Mouse (Mus musculus) splenic B cell, adult 2 months (primary cell): ENCODE measurements around the gene Ppie.
"Not testable (repeated sequence)": the region's sequence is repeated elsewhere in the genome, so short reads cannot be mapped to it uniquely, and the experiment has no call there.

Experiments used
- DNase-seq: peaks from one replicate; pipeline ENCODE4 v3.0.0-alpha.2; 2011; ENCODE audit warnings: low read depth, low spot score
- H3K27me3 ChIP-seq: 2 replicates; pipeline ENCODE4 v1.6.1; 2012; ENCODE audit warnings: mild to moderate bottlenecking, low read length, moderate library complexity, mixed read lengths; ENCODE audit not compliant: control insufficient read depth, poor library complexity, insufficient read depth, severe bottlenecking
- H3K36me3 ChIP-seq: 2 replicates; pipeline ENCODE4 v1.6.1; 2012; ENCODE audit warnings: mild to moderate bottlenecking, low read length, moderate library complexity, mixed read lengths; ENCODE audit not compliant: control insufficient read depth, poor library complexity, insufficient read depth, severe bottlenecking

Gene Ppie

DNA sequence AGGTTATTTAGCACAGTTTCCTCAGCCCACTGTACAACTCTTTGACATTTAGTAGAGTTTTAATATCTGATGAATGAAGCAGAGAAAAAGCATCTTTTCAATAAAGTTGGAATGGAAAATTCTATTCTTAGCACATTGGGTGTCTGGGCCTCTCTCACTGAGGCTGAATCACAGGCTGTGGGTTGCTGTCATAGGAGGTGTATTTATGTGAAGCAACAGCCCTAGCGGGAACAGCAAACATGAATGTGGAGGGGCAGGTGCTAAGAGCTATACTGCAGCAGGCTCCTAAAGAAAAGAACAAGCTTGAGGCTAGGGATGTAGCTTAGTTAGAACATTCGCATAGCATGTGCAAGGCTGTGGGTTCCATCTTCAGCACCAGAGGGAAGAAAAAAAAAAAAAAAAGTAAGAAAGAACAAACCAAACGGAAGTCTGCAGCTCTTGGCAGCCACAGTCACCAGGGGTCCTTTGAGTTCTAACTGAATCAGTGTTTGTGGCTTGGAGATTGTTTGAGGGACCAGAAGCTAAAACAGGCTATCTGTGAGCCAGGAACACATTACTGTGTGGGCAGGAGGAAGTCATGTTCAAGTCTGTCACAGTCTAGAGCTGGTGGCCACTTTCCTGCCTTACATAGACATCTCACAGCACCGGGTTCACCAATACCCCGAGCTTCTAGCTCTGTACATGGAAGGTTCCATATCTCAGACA is 7.8 kb upstream of the Ppie start:
- Histone ChIP-seq H3K36me3 (no peaks in the 10 kb centered on the region), H3K27me3 (no peaks in the 10 kb centered on the region; the same call in 1 of the 2 replicates)
- no peak for DNase-seq

DNA sequence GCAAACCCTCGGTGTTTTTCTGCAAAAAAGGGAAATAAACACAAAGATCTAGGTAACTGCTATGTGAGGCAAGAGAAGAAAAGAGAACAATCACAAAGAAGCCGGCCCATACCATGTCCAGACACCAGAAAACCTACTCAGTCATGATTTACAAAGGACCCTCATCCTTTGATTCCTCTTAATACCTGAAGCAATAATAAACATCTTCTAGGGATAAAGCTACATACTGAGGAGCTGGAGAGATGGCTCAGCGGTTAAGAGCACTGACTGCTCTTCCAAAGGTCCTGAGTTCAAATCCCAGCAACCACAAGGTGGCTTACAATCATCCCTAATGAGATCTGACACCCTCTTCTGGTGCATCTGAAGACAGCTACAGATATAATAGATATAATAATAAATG is 2.2 kb downstream of the Ppie start:
- no peak for DNase-seq
- no peaks in the 10 kb centered on the region for H3K27me3 ChIP-seq
- peaks cover 3% of the 10 kb centered on the region for H3K36me3 ChIP-seq

DNA sequence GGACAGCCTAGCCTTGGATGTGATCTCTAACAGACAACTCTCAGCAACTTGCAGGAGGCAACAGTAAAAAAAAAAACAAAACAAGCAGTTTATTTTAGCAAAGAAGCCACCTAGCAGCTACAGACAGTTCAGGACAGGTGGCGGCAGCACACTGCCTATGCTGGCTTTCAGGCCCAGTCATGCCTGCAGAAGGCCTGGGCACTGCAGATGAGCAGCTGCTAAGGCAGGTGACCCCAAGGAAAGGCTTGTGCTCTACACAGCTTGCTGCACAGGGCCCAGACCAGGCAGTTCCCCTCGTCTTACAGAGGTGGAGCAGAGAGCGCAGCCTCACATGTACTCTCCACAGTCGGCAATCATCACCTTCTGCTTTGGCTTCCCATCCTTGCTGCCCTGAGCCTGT is 12.7 kb downstream of the Ppie start:
- peaks cover 9% of the 10 kb centered on the region for H3K36me3 ChIP-seq
- H3K27me3 ChIP-seq: no peaks in the 10 kb centered on the region; the same call in 1 of the 2 replicates
- no peak for DNase-seq

DNA sequence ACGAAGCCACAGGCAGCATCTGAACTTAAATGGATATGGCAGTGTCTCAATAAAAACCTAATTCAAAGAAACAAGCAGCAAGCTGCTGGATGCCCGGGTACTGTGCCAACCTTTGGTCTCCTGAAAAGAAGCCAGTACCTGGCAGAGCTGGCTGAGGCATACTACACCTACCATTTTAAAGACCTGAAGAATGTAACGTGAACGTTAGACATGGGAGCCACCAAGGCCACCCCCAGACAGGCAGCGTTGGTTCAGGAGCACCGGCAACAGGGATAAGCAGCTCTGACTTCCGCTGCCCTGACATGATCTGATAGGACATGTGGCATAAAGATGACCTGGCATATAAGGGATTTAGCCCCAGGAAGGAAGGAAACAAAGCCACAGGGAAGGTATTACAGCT is 13.1 kb downstream of the Ppie start:
- H3K27me3 ChIP-seq: no peaks in the 10 kb centered on the region
- H3K36me3 ChIP-seq: peaks cover 7% of the 10 kb centered on the region; the same call in 1 of the 2 replicates
- DNase-seq: no peak

DNA sequence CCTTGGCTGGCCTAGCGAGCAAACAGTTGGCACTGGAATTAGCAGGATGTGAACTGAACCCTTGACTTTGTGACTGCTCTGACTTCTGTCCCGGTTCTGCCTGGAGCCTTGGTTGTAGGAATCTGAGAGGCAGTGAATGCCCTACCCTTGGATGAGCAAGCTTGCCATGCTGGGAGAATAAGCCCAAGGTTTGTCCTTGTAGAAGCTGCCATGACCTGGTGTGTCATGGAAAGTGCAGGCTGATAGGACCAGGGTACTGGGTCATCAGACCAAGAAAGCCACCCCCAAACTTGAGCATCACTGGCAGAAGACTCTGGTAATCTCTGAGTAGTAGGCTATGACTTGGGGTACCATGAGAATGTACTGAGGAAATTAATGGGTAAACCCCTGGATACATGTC is 18.5 kb downstream of the Ppie start:
- no peaks in the 10 kb centered on the region for H3K27me3 ChIP-seq
- no peak for DNase-seq
- no peaks in the 10 kb centered on the region for H3K36me3 ChIP-seq

DNA sequence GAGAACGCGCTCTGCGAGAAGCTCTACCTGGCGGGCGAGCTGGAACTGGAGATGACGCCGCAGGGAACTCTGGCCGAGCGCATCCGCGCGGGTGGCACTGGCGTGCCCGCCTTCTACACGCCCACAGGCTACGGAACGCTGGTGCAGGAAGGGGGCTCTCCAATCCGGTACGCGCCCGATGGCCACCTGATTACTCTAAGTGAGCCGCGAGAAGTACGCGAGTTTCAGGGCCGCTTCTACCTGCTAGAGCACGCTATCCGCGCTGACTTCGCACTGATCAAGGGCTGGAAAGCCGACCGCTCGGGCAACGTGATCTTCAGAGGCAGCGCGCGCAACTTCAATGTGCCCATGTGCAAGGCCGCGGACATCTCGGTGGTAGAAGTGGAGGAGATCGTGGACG is 23.1 kb downstream of the Ppie start:
- not testable (repeated sequence) for H3K27me3 ChIP-seq, DNase-seq, H3K36me3 ChIP-seq

DNA sequence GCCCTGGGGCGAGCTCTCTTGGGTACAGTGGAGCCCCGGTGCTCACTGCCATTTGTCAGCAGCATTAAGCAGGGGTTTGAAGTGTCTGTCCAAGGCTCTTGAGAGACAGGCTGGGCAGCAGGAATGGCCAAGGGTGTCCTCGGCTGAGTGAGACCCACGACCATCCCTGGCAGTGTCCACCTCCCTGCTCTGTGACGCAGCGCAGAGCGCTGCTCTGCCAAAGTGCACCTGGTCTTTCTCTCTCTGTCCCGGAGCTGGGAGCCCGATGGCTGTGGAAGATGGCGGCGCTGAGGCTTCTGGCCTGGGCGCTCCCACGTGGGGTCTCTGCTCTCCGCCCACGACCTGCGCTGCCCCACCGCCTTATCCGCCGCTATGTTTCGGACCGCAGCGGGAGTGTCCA is 23.7 kb downstream of the Ppie start, which contains the start of gene Oxct2b:
Gene Oxct2b (plus strand): TSS at position 256 of the 400 bp plus-strand sequence.
- Histone ChIP-seq H3K36me3 (no peaks in the 10 kb centered on the region), H3K27me3 (no peaks in the 10 kb centered on the region)
- no peak for DNase-seq

DNA sequence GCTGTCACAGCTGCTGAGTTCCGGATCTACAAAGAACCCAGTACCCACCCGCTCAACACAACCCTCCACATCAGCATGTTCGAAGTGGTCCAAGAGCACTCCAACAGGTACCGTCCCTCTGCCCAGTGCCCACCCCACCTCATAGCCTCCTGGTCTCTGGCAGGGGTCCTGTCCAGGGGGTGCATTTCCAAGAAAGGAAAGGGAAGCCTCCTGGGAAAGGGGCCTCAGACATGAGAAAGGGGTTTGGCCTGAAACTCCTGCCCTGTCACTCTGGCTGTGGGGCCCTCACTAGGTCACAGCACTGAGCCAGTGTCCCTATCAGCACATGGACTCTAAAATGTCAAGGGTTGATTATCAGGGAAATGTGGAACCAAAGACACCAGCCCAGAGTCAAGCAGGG is 25.1 kb downstream of the Ppie start:
- H3K27me3 ChIP-seq, DNase-seq, H3K36me3 ChIP-seq: not testable (repeated sequence)

DNA sequence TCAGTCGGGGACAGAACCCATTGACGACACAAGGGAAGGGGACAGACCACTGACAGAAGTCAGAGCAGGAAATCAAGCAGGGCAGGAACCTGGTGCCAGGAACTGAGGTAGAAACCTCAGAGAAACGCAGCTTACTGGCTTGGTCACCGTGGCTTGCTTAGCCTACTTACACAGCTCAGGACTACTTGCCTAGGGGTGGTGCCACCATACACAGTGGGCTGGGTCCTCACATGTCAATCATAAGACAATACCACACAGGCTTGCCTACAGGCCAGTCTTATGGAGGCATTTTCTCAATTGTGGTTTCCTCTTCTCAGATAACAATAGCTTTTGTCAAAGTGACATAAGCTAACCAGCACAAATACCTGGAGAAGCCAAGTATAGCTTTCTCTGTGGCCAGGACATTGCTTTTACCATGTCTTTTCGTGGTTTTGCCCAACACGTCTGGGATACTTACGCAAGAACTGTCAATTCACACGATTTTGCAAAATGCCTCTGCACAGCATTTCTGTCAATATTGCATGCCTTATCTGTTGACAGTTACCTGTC is 27.5 kb downstream of the Ppie start:
- DNase-seq: no peak
- H3K36me3 ChIP-seq: no peaks in the 10 kb centered on the region

DNA sequence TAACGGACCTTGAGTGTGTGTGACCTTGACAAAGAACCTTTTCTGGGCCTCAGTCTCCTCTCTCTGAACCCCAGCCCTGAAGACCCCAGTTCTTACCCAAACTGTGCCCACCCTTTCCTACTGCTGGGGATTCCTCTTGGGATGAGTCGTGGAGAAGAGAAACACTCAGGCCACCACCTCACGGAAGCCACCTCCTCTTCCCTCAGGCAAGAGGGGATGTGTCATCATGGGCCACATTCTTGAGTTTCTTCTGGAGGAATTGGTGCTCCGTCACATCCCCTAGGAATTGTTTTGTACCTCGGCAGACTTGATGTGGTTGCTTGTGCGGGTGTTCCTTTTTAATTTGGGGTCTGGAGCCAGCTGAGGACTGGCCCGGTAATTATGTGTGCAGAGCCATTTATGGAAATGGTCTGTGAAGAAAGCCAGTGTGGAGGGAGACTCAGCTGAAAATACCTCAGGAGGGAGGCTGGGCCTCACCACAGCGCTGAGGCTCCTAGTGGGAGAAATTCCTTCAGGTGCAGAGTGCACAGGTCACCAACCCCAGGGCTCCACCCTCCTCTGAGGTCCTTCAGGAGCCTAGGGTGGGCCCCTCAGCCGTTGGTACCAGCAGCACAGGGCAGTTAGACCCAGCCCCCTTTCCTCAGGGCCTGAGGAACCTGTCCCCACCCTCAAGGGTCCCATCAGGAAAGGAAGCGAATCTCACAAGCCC is 28.3 kb downstream of the Ppie start:
- not testable (repeated sequence) for DNase-seq, H3K36me3 ChIP-seq, H3K27me3 ChIP-seq

More for the DNA sequence above, 27.5 kb downstream of the Ppie start:
- H3K27me3 ChIP-seq: no peaks in the 10 kb centered on the region

DNA sequence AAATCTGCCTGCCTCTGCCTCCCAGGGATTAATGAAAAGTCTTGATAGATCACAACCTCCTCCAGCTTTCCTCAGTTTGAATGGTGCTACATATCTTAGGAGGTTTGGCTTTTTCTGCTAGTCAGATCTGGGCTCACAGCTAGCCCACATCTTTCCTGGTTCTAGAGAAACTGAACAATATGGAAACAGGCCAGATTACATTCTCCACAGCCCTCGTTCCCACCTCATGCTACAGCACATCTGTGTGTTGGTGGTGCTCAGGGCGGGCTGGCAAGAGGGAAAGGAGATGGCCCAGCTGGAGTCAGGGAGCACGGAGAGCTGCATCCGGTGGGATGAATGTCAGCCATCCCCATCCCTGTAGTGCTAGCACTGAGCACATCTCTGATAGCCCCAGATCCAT is 29.0 kb downstream of the Ppie start:
- DNase-seq: no peak
- 0 out of 2 replicates have a peak, but pooled peaks cover 1% of the 10 kb centered on the region for H3K27me3 ChIP-seq
- no peaks in the 10 kb centered on the region for H3K36me3 ChIP-seq

DNA sequence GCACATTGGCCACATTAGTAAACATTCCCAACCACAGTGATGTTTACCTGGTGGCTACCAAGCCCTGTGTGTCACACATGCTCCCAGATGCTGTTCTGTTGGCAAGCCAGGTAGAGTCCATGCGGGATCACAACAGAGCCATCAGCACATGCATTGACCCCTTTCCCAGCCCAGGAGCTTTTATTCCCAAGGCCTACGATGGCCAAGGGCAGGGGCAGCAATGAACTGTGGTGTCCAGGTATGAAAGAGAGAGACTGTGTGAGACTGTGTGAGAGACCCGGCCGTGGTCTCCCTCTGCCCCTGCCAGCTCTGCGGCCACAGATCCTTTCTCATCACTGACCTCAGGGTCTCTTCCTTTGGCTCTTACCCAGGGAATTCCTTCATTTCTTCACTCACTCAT is 31.7 kb downstream of the Ppie start:
- 0 out of 2 replicates have a peak, but pooled peaks cover 1% of the 10 kb centered on the region for H3K27me3 ChIP-seq
- no peak for DNase-seq
- no peaks in the 10 kb centered on the region for H3K36me3 ChIP-seq

DNA sequence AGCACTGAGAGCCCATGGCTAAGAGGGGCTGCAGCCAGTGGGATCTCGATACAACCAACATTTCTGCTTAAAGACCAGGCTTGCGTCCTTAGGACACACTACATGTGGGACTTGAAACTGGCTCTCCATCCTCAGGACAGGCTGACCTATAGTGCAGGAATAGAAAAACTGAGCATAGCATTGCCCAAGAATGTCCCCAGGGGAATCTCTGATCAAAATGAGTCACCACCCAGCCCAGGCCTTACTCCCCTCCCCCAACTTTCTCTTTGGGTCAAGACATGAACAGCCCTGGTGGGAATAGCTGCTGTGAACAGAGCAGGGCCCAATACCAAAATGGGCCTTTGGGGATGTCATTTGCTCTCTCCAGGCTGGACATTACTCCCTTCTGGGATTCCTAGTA is 32.9 kb downstream of the Ppie start:
- Histone ChIP-seq H3K36me3 (no peaks in the 10 kb centered on the region), H3K27me3 (0 out of 2 replicates have a peak, but pooled peaks cover 1% of the 10 kb centered on the region)
- DNase-seq: no peak

DNA sequence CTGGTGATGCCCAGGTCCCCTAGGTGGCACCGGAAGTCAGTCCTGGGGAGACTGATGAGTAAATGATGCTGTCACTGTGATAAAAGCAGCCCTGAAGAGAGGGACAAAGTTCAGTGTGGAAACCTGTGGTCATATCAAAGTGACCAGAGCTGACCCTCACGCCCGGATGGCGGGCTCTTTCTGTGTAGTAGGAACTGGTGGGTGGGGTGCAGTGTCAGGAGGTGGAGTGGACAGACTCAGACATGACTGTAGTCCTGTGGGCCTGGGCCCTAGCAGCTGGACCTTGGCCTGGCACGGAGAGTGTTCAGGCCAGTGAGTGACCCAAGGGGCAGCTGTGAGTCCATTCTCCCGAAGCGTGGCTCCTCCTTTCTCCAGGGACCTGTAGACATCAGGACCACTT is 33.8 kb downstream of the Ppie start:
- H3K36me3 ChIP-seq, DNase-seq, H3K27me3 ChIP-seq: not testable (repeated sequence)

DNA sequence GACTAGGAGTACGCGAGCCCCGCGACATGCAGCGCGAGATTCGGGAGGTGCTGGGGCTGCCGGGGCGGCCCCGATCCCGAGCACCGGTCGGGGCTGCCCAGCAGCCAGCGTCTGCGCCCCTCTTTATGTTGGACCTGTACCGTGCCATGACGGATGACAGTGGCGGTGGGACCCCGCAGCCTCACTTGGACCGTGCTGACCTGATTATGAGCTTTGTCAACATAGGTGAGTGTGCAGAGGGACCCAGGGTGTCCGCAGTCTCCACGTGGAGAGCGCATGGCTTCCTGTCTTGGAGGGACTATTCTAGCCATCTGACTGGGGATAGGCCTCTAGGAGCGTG is 34.3 kb downstream of the Ppie start:
- Histone ChIP-seq H3K27me3 (0 out of 2 replicates have a peak, but pooled peaks cover 1% of the 10 kb centered on the region), H3K36me3 (no peaks in the 10 kb centered on the region)
- DNase-seq: no peak
